Mouse (Mus musculus) gastrocnemius, postnatal 14 days (tissue): ENCODE measurements around the gene Snapc4. TPM values are rescaled to one million over a fixed set of nuclear protein-coding genes. Genes with fewer than 3 reads are reported as not detected.

Experiments used
- DNase-seq: peaks from one replicate; pipeline ENCODE4 v3.0.0; 2021; ENCODE audit warnings: mixed read lengths
- intact Hi-C: fragments of 180-260 bp; cut with DNase I; formaldehyde crosslinking; loops from one replicate; pipeline ENCODE4 v1.15.1; 2025; ENCODE audit warnings: low total_unique reads
- long read RNA-seq, 2 experiments: library from polyadenylated mRNA; stranded (forward); transcript quantifications; one replicate each; pipeline ENCODE4 v2.0.0; 2021
- total RNA-seq, 2 experiments: library from RNA; stranded (reverse); gene quantifications; 2 replicates each; pipeline ENCODE4 v1.2.3; 2021

Snapc4 gene
- 1 to 10 TPM; 6.2 to 7.2 TPM for total RNA-seq
- long read RNA-seq, experiment 1, partial matches to known transcripts: 0 of 2 reads
- long read RNA-seq, experiment 1, other reads (novel, unspliced or antisense): 1 of 2 reads
- long read RNA-seq, experiment 2, partial matches to known transcripts: 1 of 2 reads
- long read RNA-seq, experiment 2, other reads (novel, unspliced or antisense): 1 of 2 reads

DNA sequence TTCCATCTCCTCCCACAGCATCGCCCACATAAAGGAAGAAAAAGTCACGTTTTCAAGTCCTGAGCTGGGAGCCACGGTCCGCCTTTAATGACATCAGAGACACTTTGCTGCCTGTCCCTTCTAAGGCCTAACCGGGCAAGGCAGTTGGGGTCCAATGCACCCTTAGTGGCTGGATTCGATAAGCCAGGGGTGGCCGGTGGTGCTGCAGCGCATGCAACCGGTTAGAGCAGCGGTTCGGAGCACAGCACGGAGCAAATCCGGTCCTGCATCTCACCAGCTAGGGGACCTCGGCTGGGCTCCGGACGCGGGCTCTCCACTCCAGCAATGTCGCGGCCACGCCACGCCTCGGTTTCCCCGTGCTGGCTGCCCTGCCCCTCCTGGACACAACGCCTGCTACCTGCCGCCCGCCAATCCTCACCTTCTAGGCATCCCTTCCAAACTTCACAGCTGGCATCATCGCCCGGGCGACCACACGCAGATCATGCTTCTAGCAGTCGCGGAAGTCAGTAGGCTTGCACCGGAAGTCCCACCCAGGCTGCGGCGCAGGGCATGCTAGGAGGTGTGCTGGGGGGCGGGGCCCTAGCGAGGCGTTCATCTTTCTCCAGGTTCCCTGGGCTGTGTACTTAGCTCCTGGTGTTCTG is at the start of gene Snapc4:
Gene Snapc4, minus strand, starts transcription at position 523 of the 641 bp plus-strand sequence.
- DNase-seq: peak; percentile 84
- intact Hi-C loops: no loop called here

- DNase-seq: no peak
- intact Hi-C loops: no loop called here
These were observed 49.4 kb upstream of the Snapc4 start for GRCm38 (mm10) chr2:26429851-26430250.

DNA sequence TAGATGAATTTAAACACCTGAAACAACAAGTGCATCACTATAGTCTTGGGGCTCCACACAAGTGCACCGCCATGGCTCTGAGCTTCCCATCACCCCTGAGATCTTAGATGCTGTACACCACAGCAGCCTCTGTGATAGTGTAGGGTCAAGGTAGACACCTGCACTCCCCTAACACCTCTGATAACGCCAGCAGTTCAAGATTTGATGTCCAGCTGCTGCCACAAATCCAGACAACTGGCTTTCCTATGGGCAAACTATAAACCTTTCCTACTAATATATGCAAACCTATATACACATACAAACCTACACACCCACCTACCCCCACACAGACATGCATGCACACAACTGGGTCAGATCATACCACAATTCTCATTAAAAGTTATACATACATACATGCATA is 44.1 kb upstream of the Snapc4 start:
- intact Hi-C loops: no loop called here
- no peak for DNase-seq

- intact Hi-C loops: no loop called here
- DNase-seq: no peak
These were observed 42.6 kb upstream of the Snapc4 start for GRCm38 (mm10) chr2:26423086-26423485.

GRCm38 (mm10) chr2:26421969-26422368 is 41.5 kb upstream of the Snapc4 start:
- intact Hi-C loops: no loop called here
- no peak for DNase-seq

GRCm38 (mm10) chr2:26418120-26418519 is 37.7 kb upstream of the Snapc4 start:
- no peak for DNase-seq
- intact Hi-C loops: no loop called here

GRCm38 (mm10) chr2:26417066-26417465 is 36.6 kb upstream of the Snapc4 start:
- intact Hi-C loops: no loop called here
- no peak for DNase-seq

- intact Hi-C loops: no loop called here
These were observed 30.5 kb upstream of the Snapc4 start for GRCm38 (mm10) chr2:26410931-26411411.

GRCm38 (mm10) chr2:26410091-26410490 is 29.6 kb upstream of the Snapc4 start:
- intact Hi-C loops: no loop called here
- DNase-seq: no peak

More at GRCm38 (mm10) chr2:26410931-26411411, 30.5 kb upstream of the Snapc4 start:
- DNase-seq: no peak

- no peak for DNase-seq
- intact Hi-C loops: no loop called here
These were observed 28.9 kb upstream of the Snapc4 start for GRCm38 (mm10) chr2:26409362-26409761.

DNA sequence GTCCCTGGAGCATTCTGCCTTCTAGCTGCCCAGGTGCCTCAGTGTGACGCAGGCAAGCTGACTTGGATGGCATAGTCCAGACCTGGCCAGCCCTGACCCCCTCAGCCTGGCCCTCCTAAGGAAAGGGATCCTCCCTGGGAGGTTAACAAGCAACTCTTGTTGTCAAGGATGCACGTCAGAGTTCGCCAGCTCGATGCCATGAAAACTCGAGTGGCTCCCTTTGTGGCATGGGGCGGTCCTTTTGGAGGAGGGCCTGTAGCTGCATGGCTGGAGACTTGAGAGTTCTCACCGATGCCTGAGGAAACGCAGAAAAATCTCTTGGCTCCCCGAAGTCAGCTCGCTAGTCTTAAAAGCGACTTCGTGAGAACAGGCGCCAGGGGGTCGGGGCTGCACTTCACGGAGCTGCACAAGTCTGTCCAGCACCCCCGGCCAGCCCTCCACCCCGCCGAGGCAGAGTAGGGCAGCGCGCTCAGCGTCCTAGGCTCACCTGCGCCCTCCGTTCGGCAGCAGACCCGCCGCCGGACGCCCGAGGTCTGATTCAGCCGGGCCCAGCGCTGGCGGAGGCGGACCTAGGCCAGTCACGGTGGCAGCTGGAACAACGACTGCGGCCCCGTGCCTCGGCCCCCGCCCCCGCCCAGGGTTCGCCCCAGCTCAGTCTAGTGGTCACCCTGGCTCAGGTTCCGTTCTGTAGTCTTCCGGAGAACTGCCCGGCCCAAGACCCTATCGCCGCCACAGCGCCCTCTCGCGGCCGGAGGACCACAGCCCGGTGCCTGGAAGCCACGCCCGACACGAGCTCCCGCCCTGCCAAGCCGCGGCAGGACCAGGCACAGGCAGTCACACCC is 28.3 kb upstream of the Snapc4 start, which contains the start of gene Inpp5e:
Gene Inpp5e, minus strand, starts transcription at position 689 of the 842 bp plus-strand sequence.
- DNase-seq: peak; percentile 96
- intact Hi-C loops: no loop called here

DNA sequence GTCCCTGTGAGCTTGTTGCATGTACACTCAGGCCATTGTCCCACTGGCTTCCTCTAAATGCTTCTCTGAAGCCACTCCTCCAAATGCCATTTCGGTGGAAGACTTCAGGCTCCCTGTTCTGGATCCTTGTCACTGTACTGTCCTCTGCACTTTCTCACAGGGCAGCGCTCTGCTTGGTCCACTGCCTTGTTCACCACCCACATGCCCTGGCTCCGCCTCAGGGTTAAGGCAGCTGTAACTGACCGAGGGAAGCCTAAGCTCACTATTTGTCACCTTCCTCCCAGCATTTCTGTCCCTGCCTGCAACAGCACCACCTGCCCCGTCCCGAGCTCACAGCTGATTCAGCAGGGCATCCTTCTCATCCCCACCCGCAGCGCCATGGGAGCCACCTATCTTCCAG is 22.9 kb upstream of the Snapc4 start:
- intact Hi-C loops: no loop called here

GRCm38 (mm10) chr2:26402265-26402664 is 21.8 kb upstream of the Snapc4 start:
- no peak for DNase-seq
- intact Hi-C loops: no loop called here

More for the DNA sequence above, 22.9 kb upstream of the Snapc4 start:
- DNase-seq: no peak

GRCm38 (mm10) chr2:26401023-26401422 is 20.6 kb upstream of the Snapc4 start:
- no peak for DNase-seq
- intact Hi-C loops: no loop called here

GRCm38 (mm10) chr2:26400296-26400695 is 19.8 kb upstream of the Snapc4 start:
- intact Hi-C loops: no loop called here
- no peak for DNase-seq

DNA sequence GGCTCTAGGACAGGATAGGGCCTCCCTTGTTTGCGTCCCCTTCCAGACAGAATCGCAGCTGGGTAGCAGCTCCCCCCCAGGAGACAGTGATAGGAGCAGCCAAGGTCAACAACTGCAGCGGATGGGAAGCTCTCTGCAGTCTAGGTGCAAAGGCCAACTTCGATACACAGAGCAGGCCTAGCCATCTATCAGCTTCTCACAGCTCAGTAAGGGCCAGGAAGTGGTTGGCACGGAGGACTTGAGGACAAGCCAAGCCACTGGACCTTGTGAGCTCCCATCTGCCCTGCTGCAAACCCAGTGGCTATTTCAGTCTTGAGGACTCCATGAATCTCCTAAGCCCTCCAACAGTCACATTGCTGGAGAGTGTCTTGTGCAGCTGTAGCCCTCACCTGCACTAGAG is 19.2 kb upstream of the Snapc4 start:
- intact Hi-C loops: no loop called here
- peak; percentile 46 for DNase-seq

DNA sequence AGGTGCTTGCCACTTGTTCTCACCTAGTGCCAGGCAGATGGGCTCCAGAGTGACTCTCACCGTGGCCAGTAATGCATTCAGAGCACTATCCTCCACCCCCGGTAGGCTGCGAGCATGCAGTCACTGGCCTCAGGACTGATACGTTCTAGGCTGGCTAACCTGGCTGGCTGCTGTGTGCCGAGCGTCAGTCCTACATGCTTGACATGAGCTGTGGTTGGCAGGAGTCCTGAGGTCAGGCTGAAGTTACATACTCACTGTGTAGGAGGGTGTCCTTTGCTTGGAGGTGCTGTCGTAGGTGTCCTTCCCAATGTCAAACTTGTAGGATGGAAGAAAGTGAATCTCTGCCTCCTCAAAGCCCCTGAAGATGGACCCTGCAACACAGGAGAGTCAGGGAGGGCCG is 18.5 kb upstream of the Snapc4 start:
- DNase-seq: no peak
- intact Hi-C loops: no loop called here

- intact Hi-C loops: loop anchor here (5.0 kb wide), 1 partner anchor 51 kb away; no protein-coding TSS in a partner anchor
These were observed 11.2 kb upstream of the Snapc4 start for GRCm38 (mm10) chr2:26391617-26392016.

DNA sequence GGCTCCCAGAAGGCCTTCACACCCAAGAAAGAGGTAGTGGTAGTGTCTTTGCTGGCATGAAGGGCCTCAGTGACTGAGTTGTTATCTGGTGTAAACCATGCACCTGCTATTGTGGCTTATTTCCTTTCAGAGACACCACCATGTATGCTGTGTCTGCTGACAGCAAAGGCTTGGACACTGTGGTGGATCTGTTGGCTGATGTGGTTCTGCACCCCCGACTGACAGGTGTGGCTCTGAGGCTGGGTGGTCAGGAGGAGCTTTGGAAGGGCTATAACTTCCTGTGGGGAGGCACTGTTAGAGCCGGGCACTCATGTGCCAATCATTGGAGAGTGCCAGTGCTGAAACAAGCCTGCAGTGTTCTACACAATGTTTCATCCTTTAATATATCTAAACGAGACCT is 10.5 kb upstream of the Snapc4 start:
- DNase-seq: no peak
- intact Hi-C loops: loop anchor here (5.0 kb wide), 1 partner anchor 51 kb away; no protein-coding TSS in a partner anchor

More at GRCm38 (mm10) chr2:26391617-26392016, 11.2 kb upstream of the Snapc4 start:
- no peak for DNase-seq

DNA sequence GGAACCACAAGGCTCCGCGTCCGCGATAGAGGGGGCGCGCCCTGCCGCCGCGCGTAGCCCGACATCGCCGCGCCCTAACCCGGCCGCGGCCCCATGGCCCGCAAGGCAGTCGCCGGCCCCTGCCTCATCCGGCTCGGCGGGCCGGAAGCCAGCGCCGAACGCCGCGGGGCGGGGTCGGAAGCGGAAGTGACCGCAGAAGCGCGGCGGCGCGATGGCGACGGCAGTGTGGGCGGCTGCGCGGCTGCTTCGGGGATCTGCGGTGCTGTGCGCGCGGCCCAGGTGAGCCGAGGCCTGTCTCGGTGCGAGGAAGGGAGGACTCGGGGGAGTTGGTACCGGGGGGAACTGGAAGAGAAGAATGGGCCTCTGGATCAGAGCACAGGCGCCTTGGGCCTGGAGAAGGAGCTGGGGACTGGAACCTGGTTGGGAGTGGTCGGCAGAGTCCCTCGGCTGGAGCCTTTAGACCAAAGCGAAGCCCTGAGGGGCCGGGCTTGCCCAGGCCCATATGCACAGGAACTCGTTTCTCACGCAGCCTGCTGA is 8.8 kb upstream of the Snapc4 start, which contains the start of the genes Entr1 and Pmpca:
Gene Entr1, minus strand, starts transcription at position 163 of the 537 bp plus-strand sequence.
Gene Pmpca, plus strand, starts transcription at position 186 of the 537 bp plus-strand sequence.
- DNase-seq: peak; percentile 85
- intact Hi-C loops: no loop called here
